Mouse (Mus musculus) forebrain, postnatal 0 days (tissue): ENCODE measurements around the gene Ankmy2. TPM values are rescaled to one million over a fixed set of nuclear protein-coding genes. Genes with fewer than 3 reads are reported as not detected.

Source experiments
- ATAC-seq: fragments of 200-750 bp; cut with Nextera tagmentation; 2 replicates; pipeline ENCODE4 v1.8.0; 2017; ENCODE audit warnings: mild to moderate bottlenecking, moderate library complexity
- DNase-seq: peaks from one replicate; pipeline ENCODE4 v3.0.0-alpha.2; 2015
- H3K27ac ChIP-seq: fragments of 300-500 bp; sonication (generic); 2 replicates; pipeline ENCODE4 v1.5.1; 2014; ENCODE audit warnings: low read depth, mild to moderate bottlenecking, antibody characterized with exemption, low read length, moderate library complexity, mixed read lengths
- H3K27me3 ChIP-seq: fragments of 300-500 bp; sonication (generic); 2 replicates; pipeline ENCODE4 v1.6.1; 2014; ENCODE audit warnings: mild to moderate bottlenecking, low read length, mixed read lengths; ENCODE audit not compliant: insufficient read depth
- H3K36me3 ChIP-seq: fragments of 300-500 bp; sonication (generic); 2 replicates; pipeline ENCODE4 v1.6.1; 2014; ENCODE audit warnings: mild to moderate bottlenecking, moderate library complexity; ENCODE audit not compliant: insufficient read depth
- H3K4me1 ChIP-seq: fragments of 300-500 bp; sonication (generic); 2 replicates; pipeline ENCODE4 v1.6.1; 2014; ENCODE audit warnings: antibody characterized with exemption; ENCODE audit not compliant: insufficient read depth
- H3K4me2 ChIP-seq: fragments of 300-500 bp; sonication (generic); 2 replicates; pipeline ENCODE4 v1.6.1; 2014; ENCODE audit warnings: low read depth, mild to moderate bottlenecking, moderate library complexity
- H3K4me3 ChIP-seq: fragments of 300-500 bp; sonication (generic); 2 replicates; pipeline ENCODE4 v1.5.1; 2014; ENCODE audit warnings: low read depth, low read length, mixed read lengths
- H3K9ac ChIP-seq: fragments of 300-500 bp; sonication (generic); 2 replicates; pipeline ENCODE4 v1.6.1; 2014; ENCODE audit warnings: mild to moderate bottlenecking
- H3K9me3 ChIP-seq: fragments of 300-500 bp; sonication (generic); 2 replicates; pipeline ENCODE4 v1.6.1; 2016; ENCODE audit warnings: low read length
- CTCF ChIP-seq: sonication (generic); IDR thresholded peaks from 2 replicates; pipeline ENCODE4 v1.5.1; 2016; ENCODE audit warnings: antibody characterized with exemption, control low read depth, low read depth
- WGBS: fragments of 180-500 bp; shearing (Covaris S2); extraction: QIAGEN DNeasy Blood & Tissue Kit; methylation state at CpG from one replicate; pipeline ENCODE4 v1.1.7; 2014; 5-methylcytosine and 5-hydroxymethylcytosine counted together
- polyA plus RNA-seq: library from polyadenylated mRNA; unstranded; fragments of >200 nt; fragmentation: Nextera tagmentation; extraction: Ambion mirVana; gene quantifications from 2 replicates; pipeline ENCODE4 v1.2.1, GENCODE M21; 2015
- total RNA-seq: library from RNA; depleted of rRNA; stranded (reverse); fragments of >200 nt; gene quantifications from 2 replicates; pipeline ENCODE4 v1.2.3, GENCODE M21; 2014; rRNA removed

Ankmy2 gene
- total and polyA plus RNA-seq, 2 experiments from 2014 or later: 77.7 to 78.6 TPM

- Histone ChIP-seq H3K4me3 (no peak overlapping the region), H3K9me3 (no peaks in the 10 kb centered on the region), H3K27me3 (no peaks in the 10 kb centered on the region), H3K4me1 (no peaks in the 10 kb centered on the region), H3K4me2 (no peak overlapping the region), H3K36me3 (no peaks in the 10 kb centered on the region), H3K9ac (no peak overlapping the region), H3K27ac (no peak overlapping the region)
- 77% methylated on average over 3 of the region's 3 CpGs for WGBS
- ATAC-seq: no peak
- TF ChIP-seq CTCF: no peak
- no peak for DNase-seq
Measured at GRCm38 (mm10) chr12:36241171-36241570, 84.3 kb downstream of the Ankmy2 start.

Other genes with a start within 250 kb of the Ankmy2 start
- gene Agr3, start 231.5 kb upstream of the Ankmy2 start, total RNA-seq: not detected in 2 replicates
- gene Agr3, start 231.5 kb upstream of the Ankmy2 start, polyA plus RNA-seq: not detected in 2 replicates
- not detected in 2 replicates for gene Agr2, start 164.2 kb upstream of the Ankmy2 start, total RNA-seq
- gene Agr2, start 164.2 kb upstream of the Ankmy2 start, polyA plus RNA-seq: 0.19 and 0.21 TPM in 2 replicates
- 248 and 300 TPM in 2 replicates for gene Tspan13, start 114.6 kb upstream of the Ankmy2 start, total RNA-seq
- gene Tspan13, start 114.6 kb upstream of the Ankmy2 start, polyA plus RNA-seq: 390 and 428 TPM in 2 replicates
- gene Bzw2, start 966 bp downstream of the Ankmy2 start, total RNA-seq: 379 and 428 TPM in 2 replicates
- gene Bzw2, start 966 bp downstream of the Ankmy2 start, polyA plus RNA-seq: 433 and 494 TPM in 2 replicates
- not detected in 2 replicates for gene Lrrc72, start 96.3 kb downstream of the Ankmy2 start, total RNA-seq
- gene Lrrc72, start 96.3 kb downstream of the Ankmy2 start, polyA plus RNA-seq: not detected in 2 replicates
- gene Sostdc1, start 157.0 kb downstream of the Ankmy2 start, total RNA-seq: 6.9 and 8.3 TPM in 2 replicates
- gene Sostdc1, start 157.0 kb downstream of the Ankmy2 start, polyA plus RNA-seq: 12.6 and 16.7 TPM in 2 replicates
- 10.3 and 12.4 TPM in 2 replicates for gene Ispd, start 224.3 kb downstream of the Ankmy2 start, total RNA-seq
- 8.0 and 9.6 TPM in 2 replicates for gene Ispd, start 224.3 kb downstream of the Ankmy2 start, polyA plus RNA-seq
- 1.1 and 2.9 TPM in 2 replicates for gene D630036H23Rik, start 225.1 kb downstream of the Ankmy2 start, total RNA-seq
- 1.4 and 2.4 TPM in 2 replicates for gene D630036H23Rik, start 225.1 kb downstream of the Ankmy2 start, polyA plus RNA-seq